Mouse (Mus musculus): ENCODE measurements around the gene Tcf23. TPM values are rescaled to one million over a fixed set of nuclear protein-coding genes. Genes with fewer than 3 reads are reported as not detected.
"Not testable (repeated sequence)": the region's sequence is repeated elsewhere in the genome, so short reads cannot be mapped to it uniquely, and the experiment has no call there.

The Tcf23 gene
- polyA plus RNA-seq, 1 experiment, result 0.34 TPM

DNA sequence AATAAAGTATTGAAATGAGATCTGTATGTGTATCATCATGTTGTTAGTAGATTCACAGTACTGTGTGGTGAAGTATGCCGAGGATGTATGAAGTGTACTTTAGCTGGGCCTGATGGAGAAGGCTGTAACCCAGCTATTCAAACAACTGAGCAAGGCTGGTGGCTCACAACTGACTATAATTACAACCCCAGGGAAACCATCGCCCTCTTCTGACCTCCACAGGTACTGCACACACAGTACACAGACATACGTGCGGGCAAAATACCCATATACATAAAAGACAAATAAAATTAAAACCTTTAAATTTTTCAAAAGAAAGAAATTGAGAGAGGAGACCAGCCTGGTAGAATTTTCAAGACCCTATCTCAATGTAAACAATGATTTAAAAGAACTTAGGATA lies 33.1 kb downstream of the Tcf23 start:
- no peak for DNase-seq (ENCODE audit: low read depth in 1 of 2, low spot score in 2 of 2)
- H3K27me3 ChIP-seq (ENCODE audit: control insufficient read depth, insufficient read depth, low read length), result no peaks in the 10 kb centered on the region
- no peak overlapping the region for H3K4me3 ChIP-seq (ENCODE audit: extremely low read depth, insufficient read depth, insufficient read length)
- 83% methylated on average over 4 of the region's 4 CpGs for WGBS
- no peaks in the 10 kb centered on the region for H3K36me3 ChIP-seq (ENCODE audit: control insufficient read depth, insufficient read depth, low read length)
- no peaks in the 10 kb centered on the region for H3K4me1 ChIP-seq (ENCODE audit: control insufficient read depth, insufficient read depth, insufficient read length)
- H3K27ac ChIP-seq (ENCODE audit: insufficient read depth, low read length), result no peak overlapping the region
- TF ChIP-seq CTCF (IDR thresholded peaks at IDR 0.05; ENCODE audit: extremely low read depth, insufficient read depth, insufficient read length, insufficient replicate concordance) (no peak), POLR2A (IDR thresholded peaks at IDR 0.05; ENCODE audit: low read depth, low read length) (no peak)

DNA sequence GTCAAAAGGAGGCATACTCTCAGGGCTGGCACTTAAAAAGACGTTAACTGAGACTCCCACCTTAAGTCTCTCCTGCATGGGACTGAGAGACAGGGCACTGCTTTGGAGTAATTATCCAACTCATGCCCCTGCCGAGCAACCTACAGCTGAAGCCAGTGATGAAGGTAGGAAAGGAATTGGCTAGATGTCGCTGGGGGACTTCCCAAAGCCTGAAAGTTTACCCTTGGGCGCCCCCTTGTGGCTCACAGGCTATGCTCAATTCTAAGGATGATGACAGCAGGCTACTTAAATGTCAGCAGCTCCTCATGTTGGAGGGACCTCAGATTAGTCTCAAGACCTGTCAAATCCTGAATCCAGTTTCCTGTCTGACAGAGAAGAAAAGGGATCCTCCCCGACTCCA lies 35.7 kb downstream of the Tcf23 start:
- Histone ChIP-seq H3K4me1 (ENCODE audit: control insufficient read depth, insufficient read depth, insufficient read length) (no peaks in the 10 kb centered on the region), H3K27me3 (ENCODE audit: control insufficient read depth, insufficient read depth, low read length) (no peaks in the 10 kb centered on the region), H3K4me3 (ENCODE audit: extremely low read depth, insufficient read depth, insufficient read length) (no peak overlapping the region), H3K27ac (ENCODE audit: insufficient read depth, low read length) (no peak overlapping the region), H3K36me3 (ENCODE audit: control insufficient read depth, insufficient read depth, low read length) (no peaks in the 10 kb centered on the region)
- WGBS, result 12% methylated on average over 5 of the region's 5 CpGs
- DNase-seq (ENCODE audit: low read depth in 1 of 2, low spot score in 2 of 2), result peak; percentile 71 to 82
- TF ChIP-seq CTCF (IDR thresholded peaks at IDR 0.05; ENCODE audit: extremely low read depth, insufficient read depth, insufficient read length, insufficient replicate concordance), result peak; percentile 69; the same call in 1 of the 2 replicates
- no peak for TF ChIP-seq POLR2A (IDR thresholded peaks at IDR 0.05; ENCODE audit: low read depth, low read length)

DNA sequence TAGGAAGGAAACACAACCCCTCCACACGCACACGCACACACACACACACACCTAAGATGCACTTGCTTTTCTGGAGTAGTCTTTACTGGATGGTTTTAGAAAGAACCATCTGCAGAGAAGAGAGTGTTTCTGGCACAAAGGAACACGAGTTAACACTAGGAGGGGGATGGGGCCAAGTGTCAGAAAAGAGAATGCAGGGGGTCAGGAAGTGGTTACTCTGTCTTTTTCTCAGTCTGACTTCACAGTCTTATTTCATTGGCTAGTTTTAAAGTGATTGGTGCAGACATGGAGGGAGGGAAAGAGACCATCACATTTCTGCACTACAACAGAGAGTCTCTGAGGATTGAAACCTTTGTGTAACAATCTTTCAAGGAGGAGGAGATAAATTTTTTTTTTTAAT lies 44.3 kb downstream of the Tcf23 start:
- Histone ChIP-seq H3K27me3 (ENCODE audit: control insufficient read depth, insufficient read depth, low read length) (no peaks in the 10 kb centered on the region), H3K4me3 (ENCODE audit: extremely low read depth, insufficient read depth, insufficient read length) (no peak overlapping the region), H3K4me1 (ENCODE audit: control insufficient read depth, insufficient read depth, insufficient read length) (no peaks in the 10 kb centered on the region), H3K36me3 (ENCODE audit: control insufficient read depth, insufficient read depth, low read length) (no peaks in the 10 kb centered on the region), H3K27ac (ENCODE audit: insufficient read depth, low read length) (no peak overlapping the region)
- TF ChIP-seq CTCF (IDR thresholded peaks at IDR 0.05; ENCODE audit: extremely low read depth, insufficient read depth, insufficient read length, insufficient replicate concordance) (no peak), POLR2A (IDR thresholded peaks at IDR 0.05; ENCODE audit: low read depth, low read length) (no peak)
- WGBS, result 45% methylated on average over 3 of the region's 3 CpGs
- DNase-seq (ENCODE audit: low read depth in 1 of 2, low spot score in 2 of 2), result no peak

DNA sequence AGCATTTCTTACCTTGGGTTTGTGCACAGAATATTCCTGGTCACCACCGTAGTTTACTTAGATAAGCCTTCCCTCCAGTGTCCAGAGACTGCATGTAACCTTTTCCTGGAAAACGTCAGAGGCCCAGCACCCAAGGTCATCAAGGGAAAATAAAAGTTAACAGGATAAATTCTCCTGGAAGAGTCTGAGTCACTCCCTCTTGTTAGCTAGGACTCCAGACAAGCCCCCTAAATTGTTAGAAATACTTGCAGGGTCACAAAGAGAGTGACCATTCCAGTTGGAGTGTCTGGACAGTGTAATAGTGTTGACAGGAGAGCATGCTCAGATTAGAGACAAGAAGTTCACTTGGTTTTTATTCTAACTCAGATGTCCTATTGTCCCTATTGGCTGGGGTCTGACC lies 47.5 kb downstream of the Tcf23 start:
- TF ChIP-seq POLR2A (IDR thresholded peaks at IDR 0.05; ENCODE audit: low read depth, low read length) (no peak), CTCF (IDR thresholded peaks at IDR 0.05; ENCODE audit: extremely low read depth, insufficient read depth, insufficient read length, insufficient replicate concordance) (no peak)
- no peak overlapping the region for H3K4me3 ChIP-seq (ENCODE audit: extremely low read depth, insufficient read depth, insufficient read length)
- H3K4me1 ChIP-seq (ENCODE audit: control insufficient read depth, insufficient read depth, insufficient read length), result no peaks in the 10 kb centered on the region
- no peak overlapping the region for H3K27ac ChIP-seq (ENCODE audit: insufficient read depth, low read length)
- DNase-seq (ENCODE audit: low read depth in 1 of 2, low spot score in 2 of 2), result no peak
- WGBS, result 79% methylated on average over 2 of the region's 2 CpGs
- no peaks in the 10 kb centered on the region for H3K36me3 ChIP-seq (ENCODE audit: control insufficient read depth, insufficient read depth, low read length)
- H3K27me3 ChIP-seq (ENCODE audit: control insufficient read depth, insufficient read depth, low read length), result no peaks in the 10 kb centered on the region

DNA sequence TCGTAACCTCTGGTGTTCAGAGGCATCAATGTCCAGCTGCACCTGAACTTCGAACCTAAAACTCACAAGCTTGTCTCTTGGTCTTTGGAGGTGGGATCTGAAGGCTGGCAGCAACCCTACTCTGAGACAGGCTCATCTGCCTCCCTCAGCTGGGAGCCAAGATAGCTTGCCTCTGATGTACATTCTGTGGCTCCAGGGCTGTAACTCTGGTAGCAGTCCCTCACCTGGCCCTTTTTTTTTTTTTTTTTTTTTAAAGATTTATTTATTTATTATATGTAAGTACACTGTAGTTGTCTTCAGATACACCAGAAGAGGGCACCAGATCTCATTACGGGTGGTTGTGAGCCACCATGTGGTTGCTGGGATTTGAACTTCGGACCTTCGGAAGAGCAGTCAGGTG lies 53.3 kb downstream of the Tcf23 start:
- not testable (repeated sequence) for H3K27ac ChIP-seq (ENCODE audit: insufficient read depth, low read length); H3K4me1 ChIP-seq (ENCODE audit: control insufficient read depth, insufficient read depth, insufficient read length); H3K27me3 ChIP-seq (ENCODE audit: control insufficient read depth, insufficient read depth, low read length); H3K4me3 ChIP-seq (ENCODE audit: extremely low read depth, insufficient read depth, insufficient read length); H3K36me3 ChIP-seq (ENCODE audit: control insufficient read depth, insufficient read depth, low read length); DNase-seq (ENCODE audit: low read depth in 1 of 2, low spot score in 2 of 2)
- WGBS, result 78% methylated on average over 5 of the region's 5 CpGs

DNA sequence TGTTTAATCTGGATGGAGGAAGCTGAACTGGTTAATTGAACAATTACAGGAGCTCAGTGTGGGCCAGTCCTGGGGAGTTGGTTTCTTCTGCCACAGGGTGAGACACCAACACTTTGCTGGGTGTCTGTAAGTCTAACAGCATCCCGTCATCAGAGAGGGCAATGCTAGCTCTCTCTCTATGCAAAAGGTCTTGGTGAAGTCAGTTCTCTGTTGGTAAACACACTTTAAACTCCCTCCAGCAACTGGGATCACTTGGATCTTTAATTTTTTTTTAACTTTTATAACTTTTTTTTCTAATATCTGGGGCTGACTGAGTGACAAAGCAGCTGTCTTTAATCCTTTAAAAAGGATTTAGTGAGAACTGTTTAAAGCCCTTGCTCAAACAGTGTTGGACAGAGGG lies 54.2 kb downstream of the Tcf23 start:
- no peaks in the 10 kb centered on the region for H3K27me3 ChIP-seq (ENCODE audit: control insufficient read depth, insufficient read depth, low read length)
- DNase-seq (ENCODE audit: low read depth in 1 of 2, low spot score in 2 of 2), result no peak
- no peak overlapping the region for H3K27ac ChIP-seq (ENCODE audit: insufficient read depth, low read length)
- WGBS, result 89% methylated on average over 1 of the region's 1 CpGs
- H3K4me3 ChIP-seq (ENCODE audit: extremely low read depth, insufficient read depth, insufficient read length), result no peak overlapping the region
- TF ChIP-seq CTCF (IDR thresholded peaks at IDR 0.05; ENCODE audit: extremely low read depth, insufficient read depth, insufficient read length, insufficient replicate concordance) (no peak), POLR2A (IDR thresholded peaks at IDR 0.05; ENCODE audit: low read depth, low read length) (no peak)
- no peaks in the 10 kb centered on the region for H3K4me1 ChIP-seq (ENCODE audit: control insufficient read depth, insufficient read depth, insufficient read length)
- H3K36me3 ChIP-seq (ENCODE audit: control insufficient read depth, insufficient read depth, low read length), result no peaks in the 10 kb centered on the region

DNA sequence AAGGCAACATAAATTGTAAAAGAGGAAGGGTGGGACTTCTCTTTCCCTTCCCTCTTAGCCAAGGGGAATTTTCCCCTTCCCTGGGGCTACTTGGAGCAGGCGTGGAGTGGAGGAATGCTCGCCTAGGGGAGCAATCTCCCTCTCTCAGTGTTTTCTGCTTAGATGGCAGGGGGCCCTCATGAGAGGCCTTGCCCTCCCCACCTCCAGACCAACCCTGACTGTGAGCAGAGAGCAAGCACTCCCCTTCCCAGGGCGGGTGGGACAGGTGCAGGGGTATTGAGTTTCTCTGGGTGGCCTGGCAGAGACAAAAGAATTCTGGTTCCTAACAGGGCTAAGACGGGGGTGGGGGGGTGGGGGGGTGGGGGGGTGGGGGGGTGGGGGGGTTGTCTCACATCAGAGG lies 54.8 kb downstream of the Tcf23 start:
- no peak for DNase-seq (ENCODE audit: low read depth in 1 of 2, low spot score in 2 of 2)
- Histone ChIP-seq H3K36me3 (ENCODE audit: control insufficient read depth, insufficient read depth, low read length) (no peaks in the 10 kb centered on the region), H3K4me3 (ENCODE audit: extremely low read depth, insufficient read depth, insufficient read length) (no peak overlapping the region), H3K27me3 (ENCODE audit: control insufficient read depth, insufficient read depth, low read length) (no peaks in the 10 kb centered on the region), H3K4me1 (ENCODE audit: control insufficient read depth, insufficient read depth, insufficient read length) (no peaks in the 10 kb centered on the region), H3K27ac (ENCODE audit: insufficient read depth, low read length) (no peak overlapping the region)
- 54% methylated on average over 4 of the region's 4 CpGs for WGBS
- TF ChIP-seq POLR2A (IDR thresholded peaks at IDR 0.05; ENCODE audit: low read depth, low read length) (no peak), CTCF (IDR thresholded peaks at IDR 0.05; ENCODE audit: extremely low read depth, insufficient read depth, insufficient read length, insufficient replicate concordance) (no peak)
